Mouse (Mus musculus) activated CD4-positive, CD25-positive, alpha-beta regulatory T cell, adult 9 weeks (primary cell): ENCODE data around the gene Col9a3. TPM values are rescaled to one million over a fixed set of nuclear protein-coding genes. Genes with fewer than 3 reads are reported as not detected.

Experiments
- polyA plus RNA-seq: library from polyadenylated mRNA; unstranded; fragments of 100-300 nt; shearing (Covaris generic); gene quantifications from one replicate; pipeline ENCODE4 v1.2.1, GENCODE M21; 2017

The Col9a3 gene
- polyA plus RNA-seq: 2.3 TPM

DNA sequence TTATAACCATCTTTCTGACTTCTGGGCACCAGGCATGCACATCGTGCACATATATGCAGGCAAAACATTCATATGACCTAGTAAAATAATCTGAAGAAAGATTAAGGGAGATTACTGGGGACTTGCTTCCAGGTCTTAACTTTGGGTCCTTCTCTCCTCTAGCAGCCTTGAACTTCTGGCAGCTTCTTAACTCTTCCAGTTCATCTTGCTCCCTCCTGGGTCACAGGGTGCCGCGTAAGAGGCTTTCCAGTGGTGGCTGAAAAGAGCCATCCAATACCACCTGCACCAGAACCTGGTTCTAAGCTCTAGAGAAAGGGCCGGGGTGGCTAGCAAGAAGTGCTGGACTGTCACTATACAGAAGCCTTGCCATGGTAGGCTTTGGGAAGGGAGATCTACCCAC lies at the start of gene Col9a3:
TSS of gene Col9a3 (plus strand) at position 301 of the 400 bp plus-strand sequence.

GRCm38 (mm10) chr2:180581002-180581401 lies 16.6 kb upstream of the Col9a3 start, which contains the start of gene Mrgbp:
Gene Mrgbp (plus strand): TSS chr2:180581304.

DNA sequence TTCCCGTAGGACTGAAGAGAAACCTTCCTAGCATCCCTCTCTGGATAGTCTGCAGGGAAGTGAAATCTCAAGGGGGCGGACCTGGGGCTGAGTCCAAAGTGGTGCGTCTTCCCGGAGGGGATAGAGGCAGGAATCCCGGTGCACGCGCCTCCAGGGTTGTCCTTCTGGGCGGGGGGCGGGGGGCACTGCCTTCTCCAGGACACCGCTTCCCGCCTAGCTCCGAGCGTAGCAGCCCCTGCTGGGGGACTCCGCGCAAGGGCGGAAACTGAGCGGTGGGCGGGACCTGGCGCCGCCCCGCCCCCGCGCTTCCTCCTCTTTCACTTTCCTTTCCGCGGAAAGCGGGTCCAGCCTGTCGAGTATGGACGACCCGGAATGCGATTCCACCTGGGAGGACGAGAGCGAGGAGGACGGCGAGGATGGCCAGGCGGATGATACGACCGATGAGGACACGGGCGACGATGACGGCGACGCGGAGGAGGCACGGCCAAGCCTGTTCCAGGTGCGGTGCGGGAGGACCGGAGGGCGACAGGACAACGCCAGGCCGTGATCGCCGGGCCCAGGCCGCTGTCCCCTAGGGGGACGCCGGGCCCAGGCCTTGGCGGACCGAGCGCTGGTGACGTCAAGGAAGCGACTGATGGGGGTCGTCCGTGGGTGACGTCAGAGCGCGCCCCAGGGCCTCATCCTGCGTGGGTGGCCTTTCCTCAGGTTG lies 8.3 kb upstream of the Col9a3 start, which contains the start of gene Ogfr:
TSS of gene Ogfr (plus strand) at position 123 of the 709 bp plus-strand sequence.

GRCm38 (mm10) chr2:180642555-180643260 lies 45.1 kb downstream of the Col9a3 start, which contains the start of gene Tcfl5:
Gene Tcfl5 (minus strand): TSS chr2:180642708.

Other genes with a start within 250 kb of the Col9a3 start
- 1.3 TPM for gene Slco4a1, start 141.5 kb upstream of the Col9a3 start, polyA plus RNA-seq
- gene Ntsr1, start 97.8 kb upstream of the Col9a3 start, polyA plus RNA-seq: not detected
- 51.1 TPM for gene Mrgbp, start 16.5 kb upstream of the Col9a3 start, polyA plus RNA-seq
- gene Ogfr, start 8.5 kb upstream of the Col9a3 start, polyA plus RNA-seq: 89.0 TPM
- gene Tcfl5, start 44.9 kb downstream of the Col9a3 start, polyA plus RNA-seq: not detected
- 78.7 TPM for gene Dido1, start 112.2 kb downstream of the Col9a3 start, polyA plus RNA-seq
- 30.5 TPM for gene Gid8, start 112.3 kb downstream of the Col9a3 start, polyA plus RNA-seq
- 81.8 TPM for gene Slc17a9, start 127.5 kb downstream of the Col9a3 start, polyA plus RNA-seq
- gene Bhlhe23, start 179.1 kb downstream of the Col9a3 start, polyA plus RNA-seq: not detected